Mouse (Mus musculus): ENCODE results near the gene Rnf123. TPM values are rescaled to one million over a fixed set of nuclear protein-coding genes. Genes with fewer than 3 reads are reported as not detected.

Rnf123 gene
- polyA plus RNA-seq, 1 experiment from 2014 or later, result 25.5 TPM

DNA sequence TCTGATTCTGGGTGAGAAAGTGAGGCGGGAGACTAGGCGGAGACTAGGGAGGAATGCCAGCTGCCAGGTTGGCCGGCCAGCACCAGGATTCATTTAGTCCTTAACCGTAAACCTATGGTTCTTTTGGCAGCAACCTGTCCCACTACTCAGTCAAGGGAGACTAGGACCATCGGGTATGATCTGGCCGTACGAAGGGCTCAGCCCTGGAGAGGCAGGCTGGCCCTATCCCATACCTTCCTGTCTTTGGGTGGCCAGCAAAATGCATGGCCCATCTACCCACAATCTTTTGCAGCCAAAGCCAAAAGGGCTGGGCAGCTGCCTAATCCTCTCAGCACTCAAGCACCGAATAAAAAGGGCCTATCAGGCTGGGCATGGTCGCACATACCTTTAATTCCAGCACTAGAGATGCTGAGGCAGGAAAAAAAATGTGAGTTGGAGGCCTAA, 10.6 kb downstream of the Rnf123 start:
- no peaks in the 10 kb centered on the region for H3K9me3 ChIP-seq
- 59% methylated on average over 9 of the region's 9 CpGs for WGBS
- ATAC-seq (ENCODE audit: insufficient number of reproducible peaks, low FRiP score, low TSS enrichment, low read depth), result no peak
- peaks cover 29% of the 10 kb centered on the region for H3K36me3 ChIP-seq
- peak overlapping the region; percentile 71; the same call in 1 of the 2 replicates for H3K27ac ChIP-seq
- no peak overlapping the region for H3K4me3 ChIP-seq
- 0 out of 2 replicates have a peak overlapping the region, but pooled peaks have one; percentile 8 for H3K9ac ChIP-seq
- no peak overlapping the region for H3K4me2 ChIP-seq
- H3K27me3 ChIP-seq, result no peaks in the 10 kb centered on the region
- no peaks in the 10 kb centered on the region for H3K4me1 ChIP-seq

- Histone ChIP-seq H3K4me2 (no peak overlapping the region), H3K9me3 (no peaks in the 10 kb centered on the region), H3K9ac (no peak overlapping the region), H3K27ac (peak overlapping the region; percentile 71; the same call in 1 of the 2 replicates), H3K36me3 (peaks cover 29% of the 10 kb centered on the region), H3K4me1 (no peaks in the 10 kb centered on the region), H3K27me3 (no peaks in the 10 kb centered on the region), H3K4me3 (no peak overlapping the region)
- 84% methylated on average over 4 of the region's 4 CpGs for WGBS
- no peak for ATAC-seq (ENCODE audit: insufficient number of reproducible peaks, low FRiP score, low TSS enrichment, low read depth)
Observed at GRCm38 (mm10) chr9:108071801-108072200, 11.3 kb downstream of the Rnf123 start.

DNA sequence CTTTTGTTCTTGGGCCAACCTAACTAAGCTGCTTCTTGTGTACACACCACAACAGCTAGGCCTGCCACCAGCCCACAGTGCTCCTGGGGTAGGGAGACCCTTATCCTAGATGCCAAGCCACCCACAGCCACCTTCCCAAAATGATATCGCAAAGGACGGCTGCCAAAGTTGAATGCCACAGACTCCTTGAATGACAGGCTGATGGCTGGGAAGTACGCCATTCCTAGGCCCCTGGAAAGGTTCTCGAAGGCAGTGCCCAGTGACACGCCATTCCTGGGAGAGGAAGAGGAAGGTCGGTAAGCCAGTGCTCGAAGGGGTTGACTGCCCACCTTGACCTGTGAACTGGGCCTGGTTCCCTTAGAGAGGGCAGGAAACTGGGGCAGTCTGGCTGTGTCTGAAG, 13.6 kb downstream of the Rnf123 start:
- Histone ChIP-seq H3K4me3 (no peak overlapping the region), H3K27me3 (no peaks in the 10 kb centered on the region), H3K4me1 (no peaks in the 10 kb centered on the region), H3K9ac (no peak overlapping the region), H3K27ac (no peak overlapping the region), H3K36me3 (peaks cover 34% of the 10 kb centered on the region), H3K4me2 (no peak overlapping the region), H3K9me3 (no peaks in the 10 kb centered on the region)
- no peak for ATAC-seq (ENCODE audit: insufficient number of reproducible peaks, low FRiP score, low TSS enrichment, low read depth)
- WGBS, result 94% methylated on average over 7 of the region's 7 CpGs

DNA sequence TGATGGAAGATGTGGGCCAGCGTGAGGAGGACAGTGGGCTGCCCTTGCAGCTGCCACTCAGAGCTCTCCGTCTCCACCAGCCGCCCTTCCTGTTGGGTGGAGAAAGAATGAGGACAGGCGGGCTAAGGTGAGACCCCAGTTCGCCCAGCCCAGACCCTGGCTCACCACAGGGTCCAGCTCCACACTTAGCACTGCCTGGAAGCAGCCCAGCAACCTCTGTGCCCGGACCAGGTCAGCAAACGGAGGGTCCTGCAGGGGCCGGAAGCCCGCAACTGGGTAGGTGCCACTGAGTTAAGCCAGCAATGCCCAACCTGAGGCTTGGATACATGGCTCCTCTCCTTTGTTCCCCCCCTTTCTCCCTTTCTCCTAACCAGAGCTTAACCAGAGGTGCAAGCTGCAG, 14.1 kb downstream of the Rnf123 start:
- Histone ChIP-seq H3K4me1 (no peaks in the 10 kb centered on the region), H3K27me3 (no peaks in the 10 kb centered on the region), H3K4me3 (no peak overlapping the region), H3K9ac (no peak overlapping the region), H3K36me3 (peaks cover 38% of the 10 kb centered on the region), H3K9me3 (no peaks in the 10 kb centered on the region), H3K27ac (no peak overlapping the region), H3K4me2 (no peak overlapping the region)
- WGBS, result 90% methylated on average over 9 of the region's 9 CpGs
- ATAC-seq (ENCODE audit: insufficient number of reproducible peaks, low FRiP score, low TSS enrichment, low read depth), result no peak

DNA sequence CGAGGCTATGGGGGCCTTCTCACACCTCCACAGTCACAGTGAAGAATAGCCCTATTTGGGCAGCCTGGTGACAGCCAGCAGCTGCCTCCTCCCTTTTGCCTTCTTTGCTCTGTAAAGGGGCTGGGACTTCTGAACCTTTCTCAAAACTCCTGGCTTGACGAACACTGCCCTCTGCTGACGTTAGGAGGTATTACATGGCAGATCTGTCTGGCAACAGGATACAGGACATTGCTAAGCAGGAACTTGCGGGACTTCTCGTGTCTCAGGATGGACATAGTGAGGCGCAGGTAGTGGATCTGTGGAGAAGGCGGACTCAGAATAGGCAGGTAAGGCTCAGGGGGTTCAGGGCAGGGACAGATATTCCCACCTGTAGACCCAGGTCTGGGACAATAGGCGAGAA, 15.2 kb downstream of the Rnf123 start:
- WGBS, result 13% methylated on average over 8 of the region's 8 CpGs
- no peaks in the 10 kb centered on the region for H3K9me3 ChIP-seq
- peaks cover 44% of the 10 kb centered on the region for H3K36me3 ChIP-seq
- ATAC-seq (ENCODE audit: insufficient number of reproducible peaks, low FRiP score, low TSS enrichment, low read depth), result no peak
- no peak overlapping the region for H3K9ac ChIP-seq
- H3K4me3 ChIP-seq, result no peak overlapping the region
- H3K4me1 ChIP-seq, result no peaks in the 10 kb centered on the region
- no peaks in the 10 kb centered on the region for H3K27me3 ChIP-seq
- H3K27ac ChIP-seq, result no peak overlapping the region
- no peak overlapping the region for H3K4me2 ChIP-seq

DNA sequence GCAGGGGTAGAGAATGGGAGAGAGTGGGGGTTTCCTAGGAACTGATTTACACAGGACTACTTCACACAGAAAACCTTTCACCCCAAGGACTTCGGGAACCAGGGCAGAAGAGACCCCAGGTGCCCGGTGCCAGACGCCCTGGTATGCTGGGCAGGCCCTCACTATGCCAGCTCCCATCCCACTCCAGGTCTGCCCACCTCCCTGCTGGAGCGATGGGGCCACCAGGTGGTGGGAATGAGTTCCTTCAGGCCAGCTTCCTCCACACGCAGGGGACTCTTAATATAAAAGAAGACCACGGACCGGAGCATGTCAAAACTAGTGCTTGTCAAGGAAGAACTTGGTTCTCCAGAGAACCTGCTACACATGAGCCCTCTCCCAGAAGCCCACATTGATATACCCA, 15.9 kb downstream of the Rnf123 start:
- ATAC-seq (ENCODE audit: insufficient number of reproducible peaks, low FRiP score, low TSS enrichment, low read depth), result no peak
- Histone ChIP-seq H3K4me3 (no peak overlapping the region), H3K27me3 (no peaks in the 10 kb centered on the region), H3K4me1 (no peaks in the 10 kb centered on the region), H3K4me2 (no peak overlapping the region), H3K36me3 (peaks cover 51% of the 10 kb centered on the region), H3K27ac (no peak overlapping the region), H3K9me3 (no peaks in the 10 kb centered on the region), H3K9ac (no peak overlapping the region)
- 79% methylated on average over 7 of the region's 7 CpGs for WGBS

DNA sequence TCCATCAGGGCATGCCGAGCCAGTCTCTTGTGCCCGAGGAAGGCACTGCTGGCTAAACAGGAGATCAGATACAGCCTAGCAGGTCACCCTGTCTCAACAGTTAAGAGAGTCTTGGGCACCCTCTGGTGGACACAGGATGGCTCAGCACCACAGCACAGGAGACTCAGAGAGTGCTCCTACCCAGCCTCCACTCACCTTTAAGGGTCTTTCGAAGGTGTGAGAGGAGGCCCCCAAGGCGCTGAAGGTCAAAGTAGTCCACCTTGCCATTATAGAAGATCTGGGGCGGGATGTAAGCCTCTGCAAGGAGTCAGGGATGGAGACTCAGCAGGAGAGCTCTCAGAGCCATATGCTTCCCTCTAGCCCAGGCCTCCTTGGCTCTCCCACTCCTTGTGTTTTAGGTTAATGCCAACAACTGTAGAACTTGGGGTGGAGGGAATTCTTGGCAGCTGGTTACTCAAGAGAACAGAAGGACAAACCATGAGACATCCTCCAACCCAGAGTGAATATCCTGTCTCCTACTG, 17.6 kb downstream of the Rnf123 start:
- Histone ChIP-seq H3K36me3 (peaks cover 59% of the 10 kb centered on the region), H3K4me1 (no peaks in the 10 kb centered on the region), H3K4me2 (no peak overlapping the region), H3K4me3 (no peak overlapping the region), H3K27ac (no peak overlapping the region), H3K27me3 (no peaks in the 10 kb centered on the region), H3K9ac (no peak overlapping the region), H3K9me3 (no peaks in the 10 kb centered on the region)
- WGBS, result 53% methylated on average over 5 of the region's 5 CpGs
- ATAC-seq (ENCODE audit: insufficient number of reproducible peaks, low FRiP score, low TSS enrichment, low read depth), result no peak

- no peak overlapping the region for H3K27ac ChIP-seq
- H3K9ac ChIP-seq, result no peak overlapping the region
- peaks cover 65% of the 10 kb centered on the region for H3K36me3 ChIP-seq
- no peak overlapping the region for H3K4me2 ChIP-seq
- H3K27me3 ChIP-seq, result no peaks in the 10 kb centered on the region
- ATAC-seq (ENCODE audit: insufficient number of reproducible peaks, low FRiP score, low TSS enrichment, low read depth), result no peak
- H3K4me1 ChIP-seq, result no peaks in the 10 kb centered on the region
- 87% methylated on average over 12 of the region's 12 CpGs for WGBS
- H3K9me3 ChIP-seq, result no peaks in the 10 kb centered on the region
- no peak overlapping the region for H3K4me3 ChIP-seq
Observed at GRCm38 (mm10) chr9:108063361-108063760, 19.8 kb downstream of the Rnf123 start.

- H3K36me3 ChIP-seq, result peaks cover 77% of the 10 kb centered on the region
- H3K9ac ChIP-seq, result no peak overlapping the region
Observed at GRCm38 (mm10) chr9:108062142-108062541, 21.0 kb downstream of the Rnf123 start.

DNA sequence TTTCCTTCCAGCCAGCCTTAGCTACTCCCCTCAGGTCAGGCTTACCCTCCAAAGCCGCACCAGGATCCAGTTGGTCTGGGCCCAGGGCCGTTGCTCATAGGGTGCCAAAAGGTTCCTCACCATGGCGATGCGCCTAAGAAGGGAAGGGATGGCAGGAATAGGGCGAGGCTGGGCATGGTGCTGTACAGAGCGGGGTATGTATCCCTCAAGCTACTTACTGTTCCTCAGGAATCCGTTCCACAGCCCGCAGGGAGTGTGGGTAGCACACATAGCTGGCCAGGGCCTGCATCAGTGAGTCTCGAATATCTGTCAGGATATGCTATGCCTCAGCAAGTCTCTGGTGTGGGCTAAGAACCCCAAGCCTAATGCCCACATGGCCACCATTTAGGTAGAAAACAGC, 24.9 kb downstream of the Rnf123 start:
- H3K4me2 ChIP-seq, result no peak overlapping the region
- H3K27ac ChIP-seq, result no peak overlapping the region
- peaks cover 6% of the 10 kb centered on the region for H3K4me1 ChIP-seq
- no peaks in the 10 kb centered on the region for H3K27me3 ChIP-seq
- H3K9me3 ChIP-seq, result no peaks in the 10 kb centered on the region
- WGBS, result 94% methylated on average over 9 of the region's 9 CpGs
- no peak for ATAC-seq (ENCODE audit: insufficient number of reproducible peaks, low FRiP score, low TSS enrichment, low read depth)
- H3K36me3 ChIP-seq, result peaks cover 99% of the 10 kb centered on the region
- H3K9ac ChIP-seq, result no peak overlapping the region
- H3K4me3 ChIP-seq, result no peak overlapping the region

More at GRCm38 (mm10) chr9:108062142-108062541, 21.0 kb downstream of the Rnf123 start:
- WGBS, result 86% methylated on average over 3 of the region's 3 CpGs
- Histone ChIP-seq H3K27me3 (no peaks in the 10 kb centered on the region), H3K4me3 (no peak overlapping the region), H3K9me3 (no peaks in the 10 kb centered on the region), H3K4me1 (no peaks in the 10 kb centered on the region), H3K27ac (no peak overlapping the region), H3K4me2 (no peak overlapping the region)
- no peak for ATAC-seq (ENCODE audit: insufficient number of reproducible peaks, low FRiP score, low TSS enrichment, low read depth)

- Histone ChIP-seq H3K27ac (no peak overlapping the region), H3K9ac (no peak overlapping the region), H3K4me2 (no peak overlapping the region), H3K4me3 (no peak overlapping the region), H3K4me1 (peaks cover 17% of the 10 kb centered on the region), H3K36me3 (peaks cover 88% of the 10 kb centered on the region), H3K9me3 (no peaks in the 10 kb centered on the region), H3K27me3 (no peaks in the 10 kb centered on the region)
- ATAC-seq (ENCODE audit: insufficient number of reproducible peaks, low FRiP score, low TSS enrichment, low read depth), result no peak
- 80% methylated on average over 5 of the region's 5 CpGs for WGBS
Observed at GRCm38 (mm10) chr9:108057262-108057562, 25.9 kb downstream of the Rnf123 start.

- peaks cover 88% of the 10 kb centered on the region for H3K36me3 ChIP-seq
Observed at GRCm38 (mm10) chr9:108056361-108057261, 26.5 kb downstream of the Rnf123 start.

More at GRCm38 (mm10) chr9:108056361-108057261, 26.5 kb downstream of the Rnf123 start:
- H3K9me3 ChIP-seq, result no peaks in the 10 kb centered on the region
- H3K4me1 ChIP-seq, result peaks cover 22% of the 10 kb centered on the region
- no peak for ATAC-seq (ENCODE audit: insufficient number of reproducible peaks, low FRiP score, low TSS enrichment, low read depth)
- no peak overlapping the region for H3K27ac ChIP-seq
- 79% methylated on average over 28 of the region's 28 CpGs for WGBS
- H3K9ac ChIP-seq, result no peak overlapping the region
- no peak overlapping the region for H3K4me3 ChIP-seq
- no peaks in the 10 kb centered on the region for H3K27me3 ChIP-seq
- no peak overlapping the region for H3K4me2 ChIP-seq
